ENCODE assay signal across 30 mouse cellular contexts in genomic region chr17:43977572-43977971, GRCm38 (mm10).
"Had no signal": no experiment of that assay in that cellular context is flagged by ENCODE, and none has a peak within 500 bp of the region (broad histone marks: within the 10 kb centered on the region; RNA-seq: fewer than 3 reads in every experiment).

No protein-coding gene starts in this region.

- ATAC-seq: liver, embryonic 12.5 days; liver, postnatal 0 days; lung, postnatal 0 days; midbrain, embryonic 13.5 days; midbrain, embryonic 15.5 days; midbrain, embryonic 16.5 days had no signal

- H3K4me3 ChIP-seq: limb, embryonic 10.5 days; limb, embryonic 12.5 days; limb, embryonic 13.5 days; limb, embryonic 15.5 days; liver, embryonic 12.5 days; liver, embryonic 13.5 days; liver, embryonic 15.5 days; lung, embryonic 15.5 days; megakaryocyte, embryonic 14.5 days; midbrain, embryonic 10.5 days; midbrain, embryonic 12.5 days; midbrain, embryonic 13.5 days; midbrain, embryonic 15.5 days; myocyte; neural tube, embryonic 12.5 days; neural tube, embryonic 13.5 days had no signal

- H3K27ac ChIP-seq: limb, embryonic 10.5 days; limb, embryonic 12.5 days; limb, embryonic 13.5 days; limb, embryonic 15.5 days; liver, embryonic 12.5 days; liver, embryonic 13.5 days; liver, embryonic 14.5 days; liver, embryonic 15.5 days; lung, embryonic 15.5 days; macrophage; midbrain, embryonic 10.5 days; midbrain, embryonic 12.5 days; midbrain, embryonic 13.5 days; midbrain, embryonic 15.5 days; neural tube, embryonic 12.5 days; neural tube, embryonic 13.5 days had no signal

- DNase-seq: left cerebral cortex, postnatal 4 days; liver; liver, embryonic 13.5 days; liver, postnatal 0 days; lung, adult 2 months; lung, embryonic 14.5 days; lung, postnatal 10 days; lung, postnatal 14 days; lung, postnatal 36 days; lung, postnatal 4 days; midbrain, embryonic 14.5 days had no signal
